In the genomic region with DNA sequence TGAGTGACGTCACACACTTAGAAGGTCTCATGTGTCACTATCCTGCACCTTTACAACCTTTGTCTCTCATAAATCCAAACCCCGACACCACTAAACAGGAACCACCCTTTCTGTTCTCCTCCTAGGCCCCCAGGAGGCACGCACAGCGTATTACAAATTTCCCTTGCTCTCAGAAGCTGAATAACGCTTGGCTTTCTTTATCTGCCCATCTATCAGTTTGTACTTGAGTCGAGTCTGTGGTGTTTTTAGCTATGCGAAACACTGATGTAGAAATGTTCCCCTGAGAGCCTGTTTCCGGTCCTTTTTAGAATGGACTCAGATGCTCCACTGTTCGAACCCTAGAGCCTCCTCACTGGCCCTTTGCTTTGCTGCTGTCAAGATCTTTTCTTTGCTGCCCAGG, we compare ENCODE assay signal across 18 mouse cellular contexts.
"Had no signal": no experiment of that assay in that cellular context is flagged by ENCODE, and none has a peak within 500 bp of the region (broad histone marks: within the 10 kb centered on the region; RNA-seq: fewer than 3 reads in every experiment).

No protein-coding gene starts in this region.

- H3K4me1 ChIP-seq: limb, embryonic 10.5 days; liver, embryonic 12.5 days; liver, embryonic 15.5 days; lung, embryonic 15.5 days; neural tube, embryonic 12.5 days had no signal

- DNase-seq: kidney, adult 18-20 months; kidney, adult 9 months; kidney, postnatal 14 days; kidney, postnatal 4 days; liver; lung, adult 18-20 months; lung, postnatal 10 days; lung, postnatal 36 days; midbrain, embryonic 14.5 days; thymus, postnatal 25 days had no signal

- ATAC-seq: liver, embryonic 12.5 days had no signal

- H3K4me3 ChIP-seq: limb, embryonic 10.5 days; limb, embryonic 13.5 days; liver, embryonic 12.5 days; liver, embryonic 15.5 days; lung, embryonic 15.5 days; neural tube, embryonic 12.5 days; neural tube, embryonic 15.5 days; stomach, embryonic 15.5 days had no signal

- H3K27ac ChIP-seq: limb, embryonic 10.5 days; limb, embryonic 13.5 days; liver, embryonic 12.5 days; liver, embryonic 15.5 days; lung, embryonic 15.5 days; neural tube, embryonic 12.5 days; neural tube, embryonic 15.5 days; stomach, embryonic 15.5 days had no signal

- H3K27me3 ChIP-seq: limb, embryonic 13.5 days; liver, embryonic 12.5 days; liver, embryonic 15.5 days; lung, embryonic 15.5 days; neural tube, embryonic 12.5 days; neural tube, embryonic 15.5 days; stomach, embryonic 15.5 days had no signal

- H3K36me3 ChIP-seq: limb, embryonic 10.5 days; limb, embryonic 13.5 days; liver, embryonic 12.5 days; liver, embryonic 15.5 days; lung, embryonic 15.5 days; neural tube, embryonic 12.5 days; neural tube, embryonic 15.5 days; stomach, embryonic 15.5 days had no signal
